Mouse (Mus musculus): ENCODE results near the gene Crebrf.
A peak's percentile ranks its signal among the peaks of the same experiment; 100 is the strongest.

Crebrf gene

GRCm38 (mm10) chr17:26778430-26779100, 63.1 kb downstream of the Crebrf start:
- no peak for DNase-seq (ENCODE audit: low spot score in 2 of 2)

GRCm38 (mm10) chr17:26779471-26779870, 64.0 kb downstream of the Crebrf start:
- DNase-seq (ENCODE audit: low spot score in 2 of 2) = no peak

DNA sequence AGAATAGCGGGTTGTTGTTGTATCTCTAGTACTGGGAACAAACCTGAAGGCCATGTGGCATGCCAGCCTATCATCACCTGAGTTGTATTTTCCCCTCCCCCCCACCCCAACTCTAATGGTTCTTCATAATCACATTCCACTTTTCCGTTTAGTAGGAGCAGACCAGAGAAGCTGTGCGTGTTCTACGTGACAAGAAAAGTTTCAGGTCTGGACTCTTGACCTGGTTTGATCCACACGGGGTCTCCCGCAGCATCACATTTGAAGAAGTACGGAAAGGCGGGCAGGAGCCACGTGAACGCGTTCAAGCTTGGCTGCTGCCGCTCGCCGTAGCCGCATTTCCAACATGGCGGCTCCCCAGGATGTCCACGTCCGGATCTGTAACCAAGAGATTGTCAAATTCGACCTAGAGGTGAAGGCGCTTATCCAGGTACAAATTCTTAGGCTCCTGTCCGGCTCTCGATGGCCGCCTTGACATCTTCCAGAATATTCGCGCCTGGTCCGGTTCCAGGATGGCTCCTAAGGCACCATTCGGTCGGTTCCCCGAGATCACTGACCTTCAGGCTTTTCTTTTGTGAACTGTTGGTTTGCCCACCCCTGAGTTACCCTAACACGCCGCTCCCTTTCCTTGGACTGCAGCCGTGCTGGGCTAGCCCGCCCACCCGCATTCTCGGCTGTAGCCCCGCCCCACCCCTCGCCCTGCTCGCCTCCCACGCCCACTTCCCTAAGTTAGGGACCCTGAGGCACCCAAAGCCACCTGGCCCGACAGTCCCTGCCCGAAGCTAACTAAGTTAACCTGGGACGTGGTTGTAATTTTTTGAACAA, 65.5 kb downstream of the Crebrf start, which contains the start of gene Bnip1:
Gene Bnip1, plus strand, starts transcription at position 317 of the 822 bp plus-strand sequence.
- DNase-seq (ENCODE audit: low spot score in 2 of 2) = peak; percentile 75 to 82

- DNase-seq (ENCODE audit: low spot score in 2 of 2) = no peak
These were observed 66.2 kb downstream of the Crebrf start for GRCm38 (mm10) chr17:26781610-26782043.

- no peak for DNase-seq (ENCODE audit: low spot score in 2 of 2)
These were observed 69.1 kb downstream of the Crebrf start for GRCm38 (mm10) chr17:26784525-26784924.

- no peak for DNase-seq (ENCODE audit: low spot score in 2 of 2)
These were observed 71.1 kb downstream of the Crebrf start for GRCm38 (mm10) chr17:26786586-26786985.

GRCm38 (mm10) chr17:26788986-26789385, 73.5 kb downstream of the Crebrf start:
- DNase-seq (ENCODE audit: low spot score in 2 of 2) = no peak

GRCm38 (mm10) chr17:26789460-26790268, 74.2 kb downstream of the Crebrf start:
- DNase-seq (ENCODE audit: low spot score in 2 of 2) = no peak

GRCm38 (mm10) chr17:26790269-26791214, 75.1 kb downstream of the Crebrf start:
- no peak for DNase-seq (ENCODE audit: low spot score in 2 of 2)

DNA sequence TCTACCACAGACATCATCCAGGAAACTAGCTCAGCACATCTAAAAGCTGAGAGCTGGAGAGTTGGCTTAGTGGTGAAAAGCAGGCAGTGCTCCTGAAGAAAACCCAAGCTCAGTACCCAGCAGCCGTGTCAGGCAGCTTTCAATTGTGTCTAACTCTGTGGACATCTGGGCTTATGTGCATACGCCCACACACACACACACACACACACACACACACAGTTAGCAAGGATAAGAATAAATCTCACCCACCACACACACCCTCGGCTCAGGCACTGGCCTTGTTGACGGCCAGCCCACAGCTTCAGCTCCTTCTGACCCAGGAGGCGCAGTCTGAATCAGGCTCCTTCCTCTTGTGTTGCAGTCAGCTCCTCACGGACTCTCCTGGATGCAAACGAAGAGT, 76.1 kb downstream of the Crebrf start:
- DNase-seq (ENCODE audit: low spot score in 2 of 2) = no peak

GRCm38 (mm10) chr17:26792096-26792495, 76.6 kb downstream of the Crebrf start:
- DNase-seq (ENCODE audit: low spot score in 2 of 2) = no peak

GRCm38 (mm10) chr17:26793068-26793765, 77.8 kb downstream of the Crebrf start:
- DNase-seq (ENCODE audit: low spot score in 2 of 2) = no peak

GRCm38 (mm10) chr17:26794744-26795143, 79.3 kb downstream of the Crebrf start:
- peak; percentile 31 to 67 for DNase-seq (ENCODE audit: low spot score in 2 of 2)

GRCm38 (mm10) chr17:26795386-26795785, 79.9 kb downstream of the Crebrf start:
- no peak for DNase-seq (ENCODE audit: low spot score in 2 of 2)

- peak in 1 of 2 experiments; percentile 47 for DNase-seq (ENCODE audit: low spot score in 2 of 2)
These were observed 82.1 kb downstream of the Crebrf start for GRCm38 (mm10) chr17:26797379-26798128.

DNA sequence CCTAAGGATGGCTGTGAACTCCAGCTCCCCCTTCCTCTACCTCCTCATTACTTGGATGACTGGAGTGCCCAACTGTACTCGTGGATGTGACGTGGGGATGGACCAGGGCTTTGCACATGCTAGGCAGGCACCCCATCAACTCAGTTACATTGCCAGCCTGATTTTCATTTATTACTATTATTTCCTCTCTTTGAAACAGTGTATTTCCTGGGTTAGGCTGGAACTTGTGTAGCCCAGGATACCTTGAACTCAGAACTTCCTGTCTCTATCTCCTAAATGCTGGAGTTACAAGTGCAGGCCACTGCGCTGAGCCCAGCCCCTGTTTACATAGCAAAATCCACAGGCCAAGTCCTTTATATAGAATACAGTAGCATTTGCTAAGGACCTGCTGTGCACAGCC, 87.4 kb downstream of the Crebrf start:
- no peak for DNase-seq (ENCODE audit: low spot score in 2 of 2)

DNA sequence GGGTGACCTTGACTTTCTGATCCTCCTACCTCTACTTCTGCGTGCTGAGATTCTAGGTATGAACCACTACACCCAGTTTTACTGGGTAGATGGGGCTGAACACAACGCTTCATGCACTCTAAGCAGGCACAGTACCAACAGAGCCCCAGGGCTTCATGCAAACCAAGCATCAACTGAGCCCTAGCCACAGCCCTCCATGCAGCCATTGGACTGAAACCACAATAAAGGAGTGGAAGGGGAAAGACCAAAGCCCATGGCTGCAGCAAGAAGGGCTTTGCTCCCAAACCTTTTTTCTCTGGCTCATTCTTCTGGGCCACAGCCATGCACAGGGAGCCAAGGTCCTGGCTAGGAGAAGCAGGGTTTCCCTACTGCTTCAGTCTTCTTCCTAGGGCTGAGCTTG, 97.2 kb downstream of the Crebrf start:
- no peak for DNase-seq (ENCODE audit: low spot score in 2 of 2)

- no peak for DNase-seq (ENCODE audit: low spot score in 2 of 2)
These were observed 98.0 kb downstream of the Crebrf start for GRCm38 (mm10) chr17:26813497-26813896.

- no peak for DNase-seq (ENCODE audit: low spot score in 2 of 2)
These were observed 101.4 kb downstream of the Crebrf start for GRCm38 (mm10) chr17:26816810-26817209.

- no peak for DNase-seq (ENCODE audit: low spot score in 2 of 2)
These were observed 102.3 kb downstream of the Crebrf start for GRCm38 (mm10) chr17:26817776-26818175.

All from urinary bladder, postnatal 4 days (tissue).